Mouse (Mus musculus): ENCODE data around the gene Serpina9. TPM values are rescaled to one million over a fixed set of nuclear protein-coding genes. Genes with fewer than 3 reads are reported as not detected.

The Serpina9 gene
- not detected for total RNA-seq (2023)

GRCm38 (mm10) chr12:104013620-104014019, at the start of gene Serpina9:
Gene Serpina9 (minus strand): TSS chr12:104013755.

GRCm38 (mm10) chr12:104044343-104044742, 30.8 kb upstream of the Serpina9 start, which contains the start of gene Serpina12:
Gene Serpina12 (minus strand): TSS chr12:104044443.

DNA sequence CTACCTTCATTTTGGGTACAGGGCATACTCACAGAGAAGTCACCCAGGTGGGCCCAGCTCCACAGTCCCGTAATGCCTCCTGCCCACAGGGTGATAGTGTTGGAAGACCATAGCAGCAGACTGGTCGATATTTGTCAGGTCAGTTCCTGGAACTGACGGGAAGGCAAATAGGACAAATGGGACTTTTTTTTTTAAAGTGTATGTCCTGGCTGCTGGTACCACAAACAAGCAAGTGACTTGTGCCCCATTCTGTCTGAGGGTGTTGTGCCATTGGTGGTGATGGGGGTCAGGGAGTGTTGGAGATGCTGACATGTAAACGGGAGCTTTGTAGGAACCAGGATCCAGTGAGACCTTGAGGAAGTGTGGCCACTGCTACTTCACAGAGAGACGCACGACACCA, 23.7 kb downstream of the Serpina9 start, which contains the start of gene Serpina11:
Serpina11 (minus strand) TSS at position 101 of the 400 bp plus-strand sequence.

DNA sequence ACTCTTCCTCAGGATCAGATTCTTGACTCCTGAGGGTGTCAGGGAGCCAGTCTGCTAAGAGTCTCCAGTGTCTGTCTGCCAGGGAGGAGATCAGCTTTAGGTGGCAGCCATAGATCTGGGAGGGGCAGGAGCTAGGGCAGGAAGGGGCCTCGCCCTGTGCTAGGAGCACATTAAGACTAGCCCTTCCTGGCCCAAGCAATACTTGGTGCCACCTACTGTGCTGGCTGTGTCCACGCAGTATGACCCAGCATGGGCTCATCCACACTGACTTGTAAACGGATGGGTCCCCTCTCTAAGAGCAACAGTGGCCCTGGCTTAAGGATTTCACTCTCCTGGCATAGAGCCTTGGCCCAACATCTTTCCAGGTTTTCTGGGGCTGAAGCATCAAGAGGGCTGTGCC, 54.8 kb downstream of the Serpina9 start, which contains the start of gene Serpina1e:
Serpina1e (minus strand) TSS at position 178 of the 400 bp plus-strand sequence.

Other genes with a start within 250 kb of the Serpina9 start
- gene Serpina1d, start 240.2 kb downstream of the Serpina9 start, total RNA-seq (2023), result not detected
- gene Serpina1b, start 183.4 kb downstream of the Serpina9 start, total RNA-seq (2023), result not detected
- not detected for gene Serpina1a, start 150.2 kb downstream of the Serpina9 start, total RNA-seq (2023)
- not detected for gene Serpina1c, start 108.9 kb downstream of the Serpina9 start, total RNA-seq (2023)
- not detected for gene Serpina1e, start 54.8 kb downstream of the Serpina9 start, total RNA-seq (2023)
- gene Serpina11, start 23.8 kb downstream of the Serpina9 start, total RNA-seq (2023), result not detected
- gene Serpina12, start 30.7 kb upstream of the Serpina9 start, total RNA-seq (2023), result not detected
- not detected for gene Serpina5, start 87.4 kb upstream of the Serpina9 start, total RNA-seq (2023)
- not detected for gene Serpina3a, start 99.0 kb upstream of the Serpina9 start, total RNA-seq (2023)
- not detected for gene Serpina3b, start 114.2 kb upstream of the Serpina9 start, total RNA-seq (2023)
- not detected for gene Serpina3c, start 140.1 kb upstream of the Serpina9 start, total RNA-seq (2023)
- gene Serpina3f, start 200.8 kb upstream of the Serpina9 start, total RNA-seq (2023), result 1.1 TPM
- 12.3 TPM for gene Serpina3g, start 222.5 kb upstream of the Serpina9 start, total RNA-seq (2023)
- gene Serpina3i, start 249.4 kb upstream of the Serpina9 start, total RNA-seq (2023), result not detected